In the genomic region with DNA sequence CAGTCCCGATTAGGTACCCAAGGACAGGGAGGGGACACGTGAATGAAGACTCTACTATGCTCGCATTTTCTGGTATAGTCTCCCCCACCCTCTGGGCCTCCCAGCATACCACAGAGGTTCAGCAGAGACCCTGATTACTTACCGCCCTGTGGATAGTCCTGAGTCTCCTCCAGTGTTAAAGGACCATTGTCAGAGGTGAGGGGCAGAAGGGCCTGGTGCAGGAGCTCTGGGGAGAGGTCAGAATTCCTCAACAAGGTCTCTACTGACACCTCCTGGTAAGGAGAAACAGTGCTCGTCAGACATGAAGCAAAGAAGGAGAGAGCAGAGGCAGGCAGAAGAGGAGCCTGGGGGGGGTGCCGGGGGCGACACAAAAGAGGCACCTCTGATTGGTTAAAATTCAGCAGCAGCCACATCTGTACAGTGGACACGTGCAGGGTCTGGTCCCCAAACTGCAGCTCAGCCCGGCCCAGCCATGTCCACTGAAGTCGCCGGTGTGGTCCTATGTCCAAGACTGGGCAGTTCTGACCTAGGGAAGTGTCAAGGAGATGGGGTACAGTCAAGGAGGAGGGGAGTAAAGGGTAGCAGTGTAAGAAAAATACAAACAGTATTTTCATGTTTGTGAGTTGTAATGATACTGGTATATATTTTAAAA, we compare ENCODE assay signal across 8 mouse cellular contexts. TPM values are rescaled to one million over a fixed set of nuclear protein-coding genes. Genes with fewer than 3 reads are reported as not detected.
DNase-seq lines count a peak whose midpoint lies in the region; ATAC-seq and TF ChIP-seq lines count a peak whose summit lies in the region.

No protein-coding gene starts in this region.

- H3K4me2 ChIP-seq in hindbrain, embryonic 11.5 days (replicated peaks; ENCODE audit: low read depth, low read length), result no peak overlapping the region
- H3K4me2 ChIP-seq in midbrain, embryonic 14.5 days (ENCODE audit: low read length), result no peak overlapping the region

- no peak for DNase-seq in left cerebral cortex, adult 2 months (ENCODE audit: extremely low spot score in 1 of 2, low spot score in 2 of 2)
- DNase-seq in left cerebral cortex, adult 11 months (ENCODE audit: low spot score), result no peak
- peak; percentile 82 for DNase-seq in R1 (ENCODE audit: low read depth, low spot score)
- DNase-seq in hindbrain, embryonic 11.5 days (ENCODE audit: low spot score), result peak; percentile 54
- DNase-seq in midbrain, embryonic 14.5 days, result peak; percentile 59
- DNase-seq in cerebellum, adult 9-10 months, result no peak

- H3K27ac ChIP-seq in left cerebral cortex, adult 2 months, result no peak overlapping the region
- H3K27ac ChIP-seq in hindbrain, embryonic 11.5 days (ENCODE audit: low read depth, low read length), result no peak overlapping the region
- no peak overlapping the region for H3K27ac ChIP-seq in midbrain, embryonic 14.5 days (replicated peaks; ENCODE audit: low read depth, low read length)

- TF ChIP-seq CTCF in left cerebral cortex, adult 2 months (IDR thresholded peaks at IDR 0.05), result peak; percentile 35

- no peaks in the 10 kb centered on the region for H3K9me3 ChIP-seq in hindbrain, embryonic 11.5 days (ENCODE audit: control insufficient read depth, low read length)
- H3K9me3 ChIP-seq in midbrain, embryonic 14.5 days (ENCODE audit: control insufficient read depth, low read length), result no peaks in the 10 kb centered on the region

- intact Hi-C loops in left cerebral cortex, adult 2 months (cut with DNase I), result no loop called here

- H3K27me3 ChIP-seq in hindbrain, embryonic 11.5 days (ENCODE audit: control insufficient read depth, insufficient read depth, low read length), result no peaks in the 10 kb centered on the region
- no peaks in the 10 kb centered on the region for H3K27me3 ChIP-seq in midbrain, embryonic 14.5 days (ENCODE audit: control insufficient read depth, insufficient read depth, low read length)

- H3K4me1 ChIP-seq in hindbrain, embryonic 11.5 days (replicated peaks; ENCODE audit: control insufficient read depth, insufficient read depth, low read length), result no peaks in the 10 kb centered on the region
- H3K4me1 ChIP-seq in midbrain, embryonic 14.5 days (ENCODE audit: control insufficient read depth, insufficient read depth, low read length), result no peaks in the 10 kb centered on the region

- no peaks in the 10 kb centered on the region for H3K36me3 ChIP-seq in hindbrain, embryonic 11.5 days (ENCODE audit: control insufficient read depth, insufficient read depth, low read length)
- H3K36me3 ChIP-seq in midbrain, embryonic 14.5 days (ENCODE audit: control insufficient read depth, insufficient read depth, low read length), result peaks cover 27% of the 10 kb centered on the region

- peak; percentile 53 for ATAC-seq in hindbrain, embryonic 11.5 days (ENCODE audit: low FRiP score)
- peak; percentile 48; the same call in 1 of the 2 replicates for ATAC-seq in midbrain, embryonic 14.5 days (ENCODE audit: low FRiP score, low TSS enrichment)
- ATAC-seq in cerebellum, adult (ENCODE audit: insufficient number of reproducible peaks, low FRiP score, low TSS enrichment), result no peak
- no peak for ATAC-seq in frontal cortex, adult (ENCODE audit: low TSS enrichment)

- no peak overlapping the region for H3K9ac ChIP-seq in hindbrain, embryonic 11.5 days (ENCODE audit: low read depth, low read length)
- no peak overlapping the region for H3K9ac ChIP-seq in midbrain, embryonic 14.5 days (replicated peaks; ENCODE audit: low read length)

- no peak overlapping the region for H3K4me3 ChIP-seq in left cerebral cortex, adult 2 months
- no peak overlapping the region for H3K4me3 ChIP-seq in hindbrain, embryonic 11.5 days (ENCODE audit: low read depth, low read length)
- no peak overlapping the region for H3K4me3 ChIP-seq in midbrain, embryonic 14.5 days (replicated peaks; ENCODE audit: low read depth, low read length)

- 45% methylated on average over 11 of the region's 11 CpGs for WGBS in hindbrain, embryonic 11.5 days
- 47% methylated on average over 11 of the region's 11 CpGs for WGBS in midbrain, embryonic 14.5 days

RNA-seq across cellular contexts. Expression of a gene that starts 14.7 kb away (rescaled TPM):
- total RNA-seq in left cerebral cortex, adult 2 months (2021), result 1 to 10 TPM; 4.2 to 5.0 TPM
- 59.7 and 64.7 TPM in 2 replicates for polyA plus RNA-seq in hindbrain, embryonic 11.5 days (2014; fragmentation: Nextera tagmentation; extraction: Ambion mirVana)
- polyA plus RNA-seq in midbrain, embryonic 14.5 days (2014; fragmentation: Nextera tagmentation; extraction: Ambion mirVana), result 17.2 and 20.4 TPM in 2 replicates

RNA-seq across cellular contexts. Expression of a gene that starts 23.7 kb away (rescaled TPM):
- 100 to 1,000 TPM; 136 to 148 TPM for total RNA-seq in left cerebral cortex, adult 2 months (2021)
- polyA plus RNA-seq in hindbrain, embryonic 11.5 days (2014; fragmentation: Nextera tagmentation; extraction: Ambion mirVana), result 2.3 and 2.4 TPM in 2 replicates
- 6.1 and 6.2 TPM in 2 replicates for polyA plus RNA-seq in midbrain, embryonic 14.5 days (2014; fragmentation: Nextera tagmentation; extraction: Ambion mirVana)

RNA-seq across cellular contexts. Expression of a gene that starts 35.0 kb away (rescaled TPM):
- total RNA-seq in left cerebral cortex, adult 2 months (2021), result 10 to 100 TPM; 66.6 to 70.1 TPM
- polyA plus RNA-seq in hindbrain, embryonic 11.5 days (2014; fragmentation: Nextera tagmentation; extraction: Ambion mirVana), result 4.7 and 4.8 TPM in 2 replicates
- polyA plus RNA-seq in midbrain, embryonic 14.5 days (2014; fragmentation: Nextera tagmentation; extraction: Ambion mirVana), result 13.6 and 20.6 TPM in 2 replicates

RNA-seq across cellular contexts. Expression of a gene that starts 44.8 kb away (rescaled TPM):
- total RNA-seq in left cerebral cortex, adult 2 months (2021), result 10 to 100 TPM; 57.0 to 74.2 TPM
- polyA plus RNA-seq in hindbrain, embryonic 11.5 days (2014; fragmentation: Nextera tagmentation; extraction: Ambion mirVana), result 5.1 and 8.2 TPM in 2 replicates
- 4.2 and 5.9 TPM in 2 replicates for polyA plus RNA-seq in midbrain, embryonic 14.5 days (2014; fragmentation: Nextera tagmentation; extraction: Ambion mirVana)

Comparison
In these comparisons a context has a peak if more than half of its experiments do, and no peak if none do; other contexts are left out.
1. DNase-seq: peak in R1 (single experiment), hindbrain, embryonic 11.5 days (single experiment) and midbrain, embryonic 14.5 days (single experiment); none in left cerebral cortex, adult 2 months (0 of 2), left cerebral cortex, adult 11 months (single experiment) and cerebellum, adult 9-10 months (single experiment).
2. ATAC-seq: peak in hindbrain, embryonic 11.5 days (single experiment) and midbrain, embryonic 14.5 days (single experiment); none in cerebellum, adult (single experiment) and frontal cortex, adult (single experiment).